12 mouse cellular contexts compared by ENCODE assay signal in genomic region chr1:176210803-176211202, GRCm38 (mm10).
A peak's percentile ranks its signal among the peaks of the same experiment; 100 is the strongest.
DNase-seq lines count a peak whose midpoint lies in the region.
"Had no signal": no experiment of that assay in that cellular context is flagged by ENCODE, and none has a peak within 500 bp of the region (broad histone marks: within the 10 kb centered on the region; RNA-seq: fewer than 3 reads in every experiment).

No protein-coding gene starts in this region.

- DNase-seq in cerebellum, adult 18-20 months, result peak; percentile 42 to 49
- DNase-seq in cerebellum, adult 11-12 months, result no peak
- peak; percentile 64 for DNase-seq in cerebellum, adult 9-10 months
- DNase-seq in cerebellum, postnatal 14 days, result no peak
- peak; percentile 37 to 48 for DNase-seq in cerebellum, postnatal 25 days
- no peak for DNase-seq in cerebellum, adult 8-10 months
- DNase-seq: adrenal gland, adult 8-10 months; adrenal gland, postnatal 14 days; adrenal gland, postnatal 36 days; B cell, adult 2 months; embryo, embryonic 11 days; gastrocnemius, adult 2 months had no signal

Comparison
In these comparisons a context has a peak if more than half of its experiments do, and no peak if none do; other contexts are left out.
1. DNase-seq: peak in cerebellum, adult 18-20 months (2 of 2), cerebellum, adult 9-10 months (single experiment) and cerebellum, postnatal 25 days (2 of 2); none in cerebellum, adult 11-12 months (single experiment), cerebellum, postnatal 14 days (0 of 2) and cerebellum, adult 8-10 months (single experiment).